11 mouse cellular contexts compared by ENCODE assay signal in the genomic region with DNA sequence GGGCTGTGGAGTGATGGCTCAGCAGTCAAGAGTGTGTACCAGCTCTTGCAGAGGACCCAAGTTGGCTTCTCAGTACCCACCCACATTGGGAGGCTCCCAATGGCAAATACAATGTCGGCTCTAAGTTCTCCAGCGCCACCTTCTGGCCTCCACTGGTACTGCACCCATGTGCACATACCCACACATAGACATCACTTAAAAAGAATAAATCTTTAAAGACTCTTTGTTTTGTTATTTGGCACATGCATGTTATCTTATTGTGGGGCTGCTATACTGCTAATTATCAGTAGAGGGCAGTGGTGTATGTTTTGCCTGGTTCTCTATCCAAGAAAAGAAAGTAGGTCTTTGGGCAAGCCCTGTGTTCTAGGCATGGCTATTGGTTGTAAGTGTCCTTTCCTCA.
DNase-seq lines count a peak whose midpoint lies in the region; ATAC-seq and TF ChIP-seq lines count a peak whose summit lies in the region.
"Had no signal": no experiment of that assay in that cellular context is flagged by ENCODE, and none has a peak within 500 bp of the region (broad histone marks: within the 10 kb centered on the region; RNA-seq: fewer than 3 reads in every experiment).

No protein-coding gene starts in this region.

- peaks cover 6% of the 10 kb centered on the region; the same call in 1 of the 2 replicates for H3K9me3 ChIP-seq in heart, postnatal 0 days (replicated peaks; ENCODE audit: control insufficient read depth, low read length)
- no peaks in the 10 kb centered on the region; the same call in 1 of the 2 replicates for H3K9me3 ChIP-seq in heart, embryonic 11.5 days (replicated peaks; ENCODE audit: control insufficient read depth, low read length)
- peaks cover 6% of the 10 kb centered on the region; the same call in 1 of the 2 replicates for H3K9me3 ChIP-seq in midbrain, embryonic 10.5 days (replicated peaks)
- H3K9me3 ChIP-seq: limb, embryonic 15.5 days had no signal

- WGBS in heart, postnatal 0 days: 31% methylated on average over 2 of the region's 2 CpGs
- 22% methylated on average over 2 of the region's 2 CpGs for WGBS in heart, embryonic 11.5 days (ENCODE audit: insufficient replicate concordance)
- WGBS in midbrain, embryonic 10.5 days: 25% methylated on average over 2 of the region's 2 CpGs

- no peak overlapping the region for H3K4me3 ChIP-seq in heart, postnatal 0 days (ENCODE audit: low read depth, low read length)
- H3K4me3 ChIP-seq in heart, embryonic 11.5 days (ENCODE audit: low read depth, low read length): no peak overlapping the region
- H3K4me3 ChIP-seq in midbrain, embryonic 10.5 days: no peak overlapping the region
- H3K4me3 ChIP-seq: limb, embryonic 15.5 days; neural tube, embryonic 12.5 days had no signal

- H3K4me1 ChIP-seq in heart, postnatal 0 days (ENCODE audit: control insufficient read depth, insufficient read depth): 0 out of 2 replicates have a peak, but pooled peaks cover 2% of the 10 kb centered on the region
- H3K4me1 ChIP-seq in heart, embryonic 11.5 days (ENCODE audit: control insufficient read depth, insufficient read depth, low read length): peaks cover 16% of the 10 kb centered on the region
- H3K4me1 ChIP-seq in midbrain, embryonic 10.5 days: peaks cover 39% of the 10 kb centered on the region

- H3K27me3 ChIP-seq in heart, postnatal 0 days (ENCODE audit: control insufficient read depth, insufficient read depth, low read length): no peaks in the 10 kb centered on the region
- peaks cover 17% of the 10 kb centered on the region for H3K27me3 ChIP-seq in heart, embryonic 11.5 days (ENCODE audit: control insufficient read depth, insufficient read depth, low read length)
- H3K27me3 ChIP-seq in midbrain, embryonic 10.5 days (ENCODE audit: low read depth, poor library complexity, severe bottlenecking): peaks cover 52% of the 10 kb centered on the region

- TF ChIP-seq EP300 in heart, postnatal 0 days (IDR thresholded peaks at IDR 0.05; ENCODE audit: low read depth): no peak

- H3K27ac ChIP-seq in heart, postnatal 0 days (ENCODE audit: low read depth): no peak overlapping the region
- no peak overlapping the region for H3K27ac ChIP-seq in heart, embryonic 11.5 days (ENCODE audit: low read depth, low read length)
- H3K27ac ChIP-seq in midbrain, embryonic 10.5 days (replicated peaks): no peak overlapping the region
- H3K27ac ChIP-seq: limb, embryonic 15.5 days; neural tube, embryonic 12.5 days had no signal

- DNase-seq in heart, postnatal 0 days (ENCODE audit: low spot score): peak; percentile 16
- DNase-seq in B cell, adult 2 months: peak; percentile 11 to 22
- no peak for DNase-seq in brain, embryonic 14.5 days (ENCODE audit: low read depth)
- peak; percentile 16 for DNase-seq in naive thymus-derived CD4-positive, alpha-beta T cell, adult 2 months (ENCODE audit: low read depth)
- DNase-seq in right cerebral cortex, adult 2 months (ENCODE audit: low spot score in 2 of 2): no peak
- DNase-seq in left cerebral cortex, postnatal 36 days (ENCODE audit: low spot score in 2 of 2): no peak
- DNase-seq in midbrain, embryonic 10.5 days (ENCODE audit: low spot score): no peak

- no peak overlapping the region for H3K9ac ChIP-seq in heart, postnatal 0 days (replicated peaks; ENCODE audit: low read depth, low read length)
- no peak overlapping the region for H3K9ac ChIP-seq in heart, embryonic 11.5 days (ENCODE audit: low read depth, low read length)
- H3K9ac ChIP-seq: limb, embryonic 15.5 days; neural tube, embryonic 12.5 days had no signal

- ATAC-seq in heart, postnatal 0 days (ENCODE audit: insufficient read depth, low read depth): no peak
- ATAC-seq in heart, embryonic 11.5 days (replicated peaks; ENCODE audit: insufficient number of reproducible peaks, low FRiP score, low TSS enrichment): no peak
- ATAC-seq: inflammation-experienced regulatory T-cells, adult 6 months had no signal

- intact Hi-C loops in left cerebral cortex, postnatal 36 days (cut with DNase I): no loop called here

- no peak overlapping the region for H3K4me2 ChIP-seq in heart, postnatal 0 days (ENCODE audit: low read depth, low read length)
- H3K4me2 ChIP-seq in heart, embryonic 11.5 days: no peak overlapping the region
- H3K4me2 ChIP-seq: limb, embryonic 15.5 days; neural tube, embryonic 12.5 days had no signal

- no peak for TF ChIP-seq POLR2A in brain, embryonic 14.5 days (IDR thresholded peaks at IDR 0.05; ENCODE audit: borderline replicate concordance, extremely low read depth, insufficient read depth, insufficient read length, poor library complexity, severe bottlenecking)

- no peaks in the 10 kb centered on the region for H3K36me3 ChIP-seq in heart, postnatal 0 days (replicated peaks; ENCODE audit: control insufficient read depth, insufficient read depth, low read length)
- H3K36me3 ChIP-seq in heart, embryonic 11.5 days (ENCODE audit: control insufficient read depth, insufficient read depth, low read length): no peaks in the 10 kb centered on the region
- no peaks in the 10 kb centered on the region for H3K36me3 ChIP-seq in midbrain, embryonic 10.5 days
- H3K36me3 ChIP-seq: limb, embryonic 15.5 days; neural tube, embryonic 12.5 days had no signal

- TF ChIP-seq CTCF in heart, postnatal 0 days (IDR thresholded peaks at IDR 0.05; ENCODE audit: low read depth): peak; percentile 48
- peak; percentile 47; the same call in 1 of the 2 replicates for TF ChIP-seq CTCF in brain, embryonic 14.5 days (IDR thresholded peaks at IDR 0.05; ENCODE audit: borderline replicate concordance, extremely low read depth, insufficient read depth, insufficient read length)

Comparison
In these comparisons a context has a peak if more than half of its experiments do, and no peak if none do; other contexts are left out.
1. DNase-seq: peak in heart, postnatal 0 days (single experiment), B cell, adult 2 months (2 of 2) and naive thymus-derived CD4-positive, alpha-beta T cell, adult 2 months (single experiment); none in brain, embryonic 14.5 days (single experiment), right cerebral cortex, adult 2 months (0 of 2), left cerebral cortex, postnatal 36 days (0 of 2) and midbrain, embryonic 10.5 days (single experiment).